Mouse (Mus musculus) lung, embryonic 16.5 days (tissue): ENCODE data around the gene Serpine1. TPM values are rescaled to one million over a fixed set of nuclear protein-coding genes. Genes with fewer than 3 reads are reported as not detected.
A peak's percentile ranks its signal among the peaks of the same experiment; 100 is the strongest.
"Not testable (repeated sequence)": the region's sequence is repeated elsewhere in the genome, so short reads cannot be mapped to it uniquely, and the experiment has no call there.

Experiments used
- ATAC-seq: fragments of 200-750 bp; cut with Nextera tagmentation; 2 replicates; pipeline ENCODE4 v1.8.0; 2017; ENCODE audit warnings: low read depth, mild to moderate bottlenecking, moderate library complexity
- H3K27ac ChIP-seq: fragments of 300-500 bp; sonication (generic); 2 replicates; pipeline ENCODE4 v1.5.1; 2014; ENCODE audit warnings: mild to moderate bottlenecking, control low read depth, low read length
- H3K27me3 ChIP-seq: fragments of 300-500 bp; sonication (generic); 2 replicates; pipeline ENCODE4 v1.6.1; 2014; ENCODE audit warnings: low read depth, low read length, mixed read lengths; ENCODE audit not compliant: control insufficient read depth, insufficient read depth
- H3K36me3 ChIP-seq: fragments of 300-500 bp; sonication (generic); 2 replicates; pipeline ENCODE4 v1.6.1; 2014; ENCODE audit warnings: low read length; ENCODE audit not compliant: control insufficient read depth, insufficient read depth
- H3K4me1 ChIP-seq: fragments of 300-500 bp; sonication (generic); replicated peaks from 2 replicates; pipeline ENCODE4 v1.6.1; 2014; ENCODE audit warnings: low read length, mixed read lengths; ENCODE audit not compliant: control insufficient read depth, insufficient read depth
- H3K4me2 ChIP-seq: fragments of 300-500 bp; sonication (generic); 2 replicates; pipeline ENCODE4 v1.6.1; 2014; ENCODE audit warnings: low read depth, low read length, control low read depth
- H3K4me3 ChIP-seq: fragments of 300-500 bp; sonication (generic); 2 replicates; pipeline ENCODE4 v1.5.1; 2014; ENCODE audit warnings: mild to moderate bottlenecking, low read length, control low read depth
- H3K9ac ChIP-seq: fragments of 300-500 bp; sonication (generic); 2 replicates; pipeline ENCODE4 v1.6.1; 2014; ENCODE audit warnings: low read length, control low read depth
- H3K9me3 ChIP-seq: fragments of 300-500 bp; sonication (generic); 2 replicates; pipeline ENCODE4 v1.6.1; 2016; ENCODE audit warnings: low read length; ENCODE audit not compliant: control insufficient read depth
- WGBS: fragments of 180-500 bp; shearing (Covaris S2); extraction: QIAGEN DNeasy Blood & Tissue Kit; methylation state at CpG from one replicate; pipeline ENCODE4 v1.1.7; 2014; 5-methylcytosine and 5-hydroxymethylcytosine counted together
- polyA plus RNA-seq: library from polyadenylated mRNA; unstranded; fragments of >200 nt; fragmentation: Nextera tagmentation; extraction: Ambion mirVana; gene quantifications from 2 replicates; pipeline ENCODE4 v1.2.1, GENCODE M21; 2015

The Serpine1 gene
- polyA plus RNA-seq = 0.93 and 1.1 TPM in 2 replicates

GRCm38 (mm10) chr5:137072079-137072960, at the start of gene Serpine1:
Serpine1 (minus strand) TSS chr5:137072268.
- 8% methylated on average over 23 of the region's 23 CpGs for WGBS
- Histone ChIP-seq H3K4me2 (peak within 1 kb of the TSS; percentile 51), H3K9me3 (no peaks in the 10 kb centered on the region), H3K36me3 (no peaks in the 10 kb centered on the region), H3K4me3 (peak within 1 kb of the TSS; percentile 31), H3K27me3 (no peaks in the 10 kb centered on the region), H3K4me1 (peaks cover 48% of the 10 kb centered on the region), H3K9ac (peak within 1 kb of the TSS; percentile 41), H3K27ac (peak within 1 kb of the TSS; percentile 94)
- ATAC-seq = peak; percentile 93

- ATAC-seq = no peak
- WGBS = 71% methylated on average over 4 of the region's 4 CpGs
- Histone ChIP-seq H3K36me3 (no peaks in the 10 kb centered on the region), H3K4me3 (no peak overlapping the region), H3K9ac (no peak overlapping the region), H3K27ac (no peak overlapping the region), H3K27me3 (no peaks in the 10 kb centered on the region), H3K9me3 (no peaks in the 10 kb centered on the region), H3K4me2 (no peak overlapping the region), H3K4me1 (peaks cover 9% of the 10 kb centered on the region)
These were observed 49.2 kb upstream of the Serpine1 start for GRCm38 (mm10) chr5:137121280-137121679.

DNA sequence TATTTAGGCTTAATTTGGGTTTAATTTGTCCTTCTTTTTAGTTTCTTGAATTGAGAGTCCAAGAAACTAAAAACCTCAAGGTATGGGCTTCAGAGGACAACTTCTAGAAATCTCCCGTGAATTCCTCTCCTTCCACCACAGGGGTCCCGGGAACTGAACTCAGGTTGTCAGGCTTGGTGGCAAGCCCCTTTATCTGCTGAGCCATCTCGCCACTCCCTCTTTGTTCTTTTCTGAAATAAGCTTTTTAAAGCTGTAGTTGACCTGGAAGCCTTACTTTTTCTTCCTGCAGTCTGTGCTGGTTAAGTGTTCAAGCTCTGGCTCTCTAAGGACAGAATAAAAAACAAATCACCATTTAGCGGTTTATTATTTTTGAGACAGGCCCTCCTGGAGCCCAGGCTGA, 46.8 kb upstream of the Serpine1 start:
- Histone ChIP-seq H3K4me2 (no peak overlapping the region), H3K36me3 (peaks cover 3% of the 10 kb centered on the region), H3K9me3 (no peaks in the 10 kb centered on the region), H3K4me3 (no peak overlapping the region), H3K27me3 (no peaks in the 10 kb centered on the region), H3K4me1 (peaks cover 17% of the 10 kb centered on the region), H3K9ac (no peak overlapping the region), H3K27ac (no peak overlapping the region)
- 78% methylated on average over 4 of the region's 4 CpGs for WGBS
- ATAC-seq = no peak

GRCm38 (mm10) chr5:137117994-137118393, 45.9 kb upstream of the Serpine1 start:
- not testable (repeated sequence) for H3K27me3 ChIP-seq, H3K4me3 ChIP-seq, ATAC-seq, H3K9ac ChIP-seq, H3K4me2 ChIP-seq, H3K9me3 ChIP-seq, H3K27ac ChIP-seq
- peaks cover 17% of the 10 kb centered on the region for H3K4me1 ChIP-seq
- WGBS = 91% methylated on average over 3 of the region's 3 CpGs
- peaks cover 12% of the 10 kb centered on the region for H3K36me3 ChIP-seq

GRCm38 (mm10) chr5:137116987-137117386, 44.9 kb upstream of the Serpine1 start:
- Histone ChIP-seq H3K4me2 (no peak overlapping the region), H3K36me3 (peaks cover 19% of the 10 kb centered on the region), H3K27ac (no peak overlapping the region), H3K4me1 (peaks cover 13% of the 10 kb centered on the region), H3K9ac (no peak overlapping the region), H3K4me3 (no peak overlapping the region), H3K9me3 (no peaks in the 10 kb centered on the region), H3K27me3 (no peaks in the 10 kb centered on the region)
- WGBS = 71% methylated on average over 2 of the region's 2 CpGs
- ATAC-seq = no peak

- Histone ChIP-seq H3K9me3 (no peaks in the 10 kb centered on the region), H3K4me2 (peak within 1 kb of the TSS; percentile 84), H3K4me1 (peaks cover 13% of the 10 kb centered on the region), H3K27me3 (no peaks in the 10 kb centered on the region), H3K9ac (peak within 1 kb of the TSS; percentile 88), H3K4me3 (peak within 1 kb of the TSS; percentile 78), H3K36me3 (peaks cover 23% of the 10 kb centered on the region), H3K27ac (peak within 1 kb of the TSS; percentile 41)
- WGBS = 5% methylated on average over 29 of the region's 29 CpGs
- peak; percentile 93 for ATAC-seq
These were observed 44.1 kb upstream of the Serpine1 start, which contains the start of gene Trim56 for GRCm38 (mm10) chr5:137115866-137116847. Trim56 (minus strand) TSS chr5:137116209.

DNA sequence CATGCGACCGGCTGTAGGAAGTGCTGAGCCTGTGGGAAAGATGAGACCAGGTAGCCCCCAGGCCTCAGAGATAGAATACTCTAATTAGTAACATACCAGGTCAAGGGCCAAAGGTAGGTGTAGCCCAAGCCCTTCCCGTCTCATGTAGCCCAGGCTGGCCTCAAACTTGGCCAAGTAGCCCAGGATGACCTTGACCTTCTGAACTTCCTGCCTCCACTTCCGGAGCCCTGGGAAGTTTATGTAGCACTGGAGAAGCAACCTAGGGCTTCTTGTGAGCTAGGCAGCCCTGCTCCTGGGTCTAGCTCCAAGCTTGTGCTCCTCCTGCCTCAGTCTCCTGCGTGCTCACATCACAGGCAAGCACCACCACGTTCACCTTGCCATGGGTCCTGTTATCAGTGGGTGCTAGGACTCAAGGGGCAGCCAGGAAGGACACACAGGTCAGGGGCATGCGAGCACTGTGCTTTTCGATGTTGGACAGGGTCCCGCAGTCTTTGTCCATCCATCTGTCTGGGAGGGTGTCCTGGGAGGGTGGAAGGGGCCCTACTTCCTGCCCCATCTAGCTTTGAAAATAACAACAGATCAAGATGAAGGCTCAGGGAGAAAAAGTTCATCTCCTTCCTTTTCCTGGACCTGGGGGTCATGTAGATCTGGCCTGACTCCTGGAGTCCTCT, 43.0 kb upstream of the Serpine1 start:
- Histone ChIP-seq H3K9ac (peak overlapping the region; percentile 88), H3K4me2 (peak overlapping the region; percentile 84), H3K27me3 (no peaks in the 10 kb centered on the region), H3K27ac (peak overlapping the region; percentile 41), H3K4me1 (peaks cover 13% of the 10 kb centered on the region), H3K4me3 (peak overlapping the region; percentile 78), H3K36me3 (peaks cover 27% of the 10 kb centered on the region), H3K9me3 (no peaks in the 10 kb centered on the region)
- no peak for ATAC-seq
- 61% methylated on average over 9 of the region's 9 CpGs for WGBS

DNA sequence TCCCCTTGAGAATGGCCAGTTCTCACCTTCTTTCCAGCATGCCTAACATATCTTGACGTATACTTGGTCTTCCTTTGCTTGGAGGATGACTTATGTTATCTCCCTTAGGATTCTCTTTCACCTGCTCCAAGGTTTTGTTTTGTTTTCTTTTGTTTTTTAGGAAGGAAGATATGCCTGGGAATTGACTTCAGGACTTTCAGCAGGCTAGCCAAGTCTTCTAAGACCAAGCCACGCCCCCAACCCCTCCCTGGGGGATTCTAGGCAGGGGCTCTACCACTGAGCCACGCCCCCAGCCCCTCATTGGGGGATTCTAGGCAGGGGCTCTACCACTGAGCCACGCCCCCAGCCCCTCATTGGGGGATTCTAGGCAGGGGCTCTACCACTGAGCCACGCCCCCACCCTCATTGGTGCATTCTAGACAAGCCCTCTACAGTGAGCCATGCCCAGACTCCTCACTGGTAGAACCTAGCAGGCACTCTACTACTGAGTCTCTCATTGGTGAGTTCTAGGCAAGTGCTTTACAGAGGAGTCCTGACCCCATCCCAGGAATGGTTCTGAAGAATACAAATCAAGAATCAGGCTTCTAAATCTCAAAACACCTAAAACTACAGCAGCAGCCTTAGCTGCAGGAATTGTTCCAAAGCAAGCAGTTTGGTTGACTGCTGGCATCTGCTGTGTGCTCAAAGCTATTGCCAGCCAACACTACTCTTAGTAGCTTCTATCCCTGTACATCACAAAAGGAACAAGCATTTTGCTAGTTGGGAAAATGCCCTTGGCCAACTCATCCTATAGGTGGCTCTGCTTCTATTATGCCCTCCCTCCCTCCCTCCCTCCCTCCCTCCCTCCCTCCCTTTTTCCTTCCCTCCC, 39.7 kb upstream of the Serpine1 start:
- Histone ChIP-seq H3K4me2 (no peak overlapping the region), H3K4me3 (no peak overlapping the region), H3K27ac (no peak overlapping the region), H3K36me3 (peaks cover 27% of the 10 kb centered on the region), H3K27me3 (no peaks in the 10 kb centered on the region), H3K4me1 (peaks cover 15% of the 10 kb centered on the region), H3K9ac (no peak overlapping the region), H3K9me3 (no peaks in the 10 kb centered on the region)
- ATAC-seq = no peak
- WGBS = 79% methylated on average over 4 of the region's 5 CpGs
